Mouse (Mus musculus): ENCODE data around the gene P2rx7. TPM values are rescaled to one million over a fixed set of nuclear protein-coding genes. Genes with fewer than 3 reads are reported as not detected.

P2rx7 gene
- total and polyA plus RNA-seq, 2 experiments from 2014 or later, result 2.7 to 6.0 TPM

GRCm38 (mm10) chr5:122635228-122635627 lies 8.5 kb upstream of the P2rx7 start:
- no peaks in the 10 kb centered on the region for H3K9me3 ChIP-seq (ENCODE audit: low read length)
- no peaks in the 10 kb centered on the region for H3K27me3 ChIP-seq (ENCODE audit: insufficient read depth, low read length)
- H3K4me3 ChIP-seq (ENCODE audit: low read depth, low read length), result no peak overlapping the region
- H3K36me3 ChIP-seq (ENCODE audit: insufficient read depth), result no peaks in the 10 kb centered on the region
- no peak for DNase-seq
- H3K9ac ChIP-seq, result no peak overlapping the region
- ATAC-seq, result no peak
- WGBS, result 82% methylated on average over 8 of the region's 8 CpGs
- no peaks in the 10 kb centered on the region for H3K4me1 ChIP-seq (ENCODE audit: insufficient read depth)
- H3K4me2 ChIP-seq (ENCODE audit: low read depth), result no peak overlapping the region
- TF ChIP-seq CTCF (IDR thresholded peaks at IDR 0.05; ENCODE audit: low read depth), result no peak
- H3K27ac ChIP-seq (ENCODE audit: low read depth, low read length), result no peak overlapping the region

DNA sequence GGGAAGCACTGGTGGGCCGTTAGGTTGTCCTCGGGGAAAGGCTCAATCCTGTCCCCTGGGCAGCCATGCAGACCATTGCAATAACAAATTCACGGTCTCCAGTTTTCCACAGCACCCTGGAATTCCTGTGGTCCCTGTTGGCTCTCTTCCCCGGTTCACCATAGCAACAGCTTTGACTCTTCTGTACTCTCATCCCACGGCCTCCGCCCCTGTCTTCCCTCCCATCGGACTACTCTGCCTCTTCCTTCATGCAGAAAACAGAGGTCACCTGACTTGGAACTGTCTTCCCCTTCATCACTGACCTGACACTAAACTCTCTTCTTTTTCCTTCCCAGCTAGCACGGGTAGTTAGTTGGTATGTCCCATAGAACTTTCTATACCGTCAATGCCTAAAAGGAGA lies 7.4 kb upstream of the P2rx7 start:
- ATAC-seq (no peak), DNase-seq (no peak)
- no peak for TF ChIP-seq CTCF (IDR thresholded peaks at IDR 0.05; ENCODE audit: low read depth)

DNA sequence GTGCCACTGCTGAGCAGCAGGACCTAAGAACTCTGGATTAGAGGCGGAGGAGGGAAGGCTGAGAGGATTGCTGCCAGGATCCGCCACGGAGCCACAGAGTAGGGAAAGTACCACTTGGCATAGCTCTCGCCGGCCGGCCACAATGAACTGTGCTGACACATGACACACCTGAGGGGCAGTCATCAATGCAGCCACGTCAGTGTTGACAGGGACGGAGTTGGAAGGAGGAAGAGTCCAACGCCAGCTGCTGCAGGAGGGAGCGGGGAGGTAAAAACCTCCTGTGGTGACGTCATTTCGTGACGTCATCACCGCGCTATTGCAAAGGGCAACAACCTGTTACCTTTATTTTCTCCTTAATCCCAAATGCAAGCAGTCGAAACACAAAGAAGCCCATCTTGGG lies 6.8 kb upstream of the P2rx7 start:
- H3K36me3 ChIP-seq (ENCODE audit: insufficient read depth), result no peaks in the 10 kb centered on the region
- WGBS, result 32% methylated on average over 16 of the region's 16 CpGs
- no peak overlapping the region for H3K9ac ChIP-seq
- H3K4me2 ChIP-seq (ENCODE audit: low read depth), result peak overlapping the region; percentile 41
- ATAC-seq (no peak), DNase-seq (peak; percentile 32)
- no peak overlapping the region for H3K27ac ChIP-seq (ENCODE audit: low read depth, low read length)
- H3K27me3 ChIP-seq (ENCODE audit: insufficient read depth, low read length), result no peaks in the 10 kb centered on the region
- TF ChIP-seq CTCF (IDR thresholded peaks at IDR 0.05; ENCODE audit: low read depth), result no peak
- H3K9me3 ChIP-seq (ENCODE audit: low read length), result no peaks in the 10 kb centered on the region
- H3K4me1 ChIP-seq (ENCODE audit: insufficient read depth), result no peaks in the 10 kb centered on the region
- H3K4me3 ChIP-seq (ENCODE audit: low read depth, low read length), result peak overlapping the region; percentile 12; the same call in 1 of the 2 replicates

More for the DNA sequence above, 7.4 kb upstream of the P2rx7 start:
- no peak overlapping the region for H3K4me3 ChIP-seq (ENCODE audit: low read depth, low read length)
- 70% methylated on average over 9 of the region's 9 CpGs for WGBS
- H3K9me3 ChIP-seq (ENCODE audit: low read length), result no peaks in the 10 kb centered on the region
- no peak overlapping the region for H3K9ac ChIP-seq
- no peak overlapping the region for H3K4me2 ChIP-seq (ENCODE audit: low read depth)
- H3K4me1 ChIP-seq (ENCODE audit: insufficient read depth), result no peaks in the 10 kb centered on the region
- H3K36me3 ChIP-seq (ENCODE audit: insufficient read depth), result no peaks in the 10 kb centered on the region
- H3K27ac ChIP-seq (ENCODE audit: low read depth, low read length), result no peak overlapping the region
- H3K27me3 ChIP-seq (ENCODE audit: insufficient read depth, low read length), result no peaks in the 10 kb centered on the region

DNA sequence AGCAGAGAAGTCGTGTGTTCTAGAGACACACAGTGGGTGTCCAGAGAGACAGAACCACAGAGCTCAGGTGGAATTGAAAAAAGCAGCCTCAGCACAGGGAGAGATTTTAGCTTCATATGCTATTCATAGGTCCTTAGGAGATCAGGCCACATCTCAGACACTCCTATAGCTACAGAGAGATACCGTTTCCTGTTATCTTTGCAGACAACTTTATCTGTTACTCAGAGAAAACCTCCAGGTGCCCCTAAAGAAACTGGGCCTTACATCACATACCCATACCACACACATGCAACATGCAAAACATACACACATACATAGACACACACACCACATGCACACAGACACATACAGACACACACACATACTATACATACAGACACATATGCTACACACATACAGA lies 5.4 kb upstream of the P2rx7 start:
- Histone ChIP-seq H3K4me3 (ENCODE audit: low read depth, low read length) (no peak overlapping the region), H3K27me3 (ENCODE audit: insufficient read depth, low read length) (no peaks in the 10 kb centered on the region), H3K4me1 (ENCODE audit: insufficient read depth) (no peaks in the 10 kb centered on the region), H3K27ac (ENCODE audit: low read depth, low read length) (no peak overlapping the region), H3K9me3 (ENCODE audit: low read length) (no peaks in the 10 kb centered on the region), H3K36me3 (ENCODE audit: insufficient read depth) (no peaks in the 10 kb centered on the region), H3K4me2 (ENCODE audit: low read depth) (no peak overlapping the region), H3K9ac (no peak overlapping the region)
- no peak for DNase-seq
- TF ChIP-seq CTCF (IDR thresholded peaks at IDR 0.05; ENCODE audit: low read depth), result no peak
- 76% methylated on average over 2 of the region's 2 CpGs for WGBS
- ATAC-seq, result no peak

DNA sequence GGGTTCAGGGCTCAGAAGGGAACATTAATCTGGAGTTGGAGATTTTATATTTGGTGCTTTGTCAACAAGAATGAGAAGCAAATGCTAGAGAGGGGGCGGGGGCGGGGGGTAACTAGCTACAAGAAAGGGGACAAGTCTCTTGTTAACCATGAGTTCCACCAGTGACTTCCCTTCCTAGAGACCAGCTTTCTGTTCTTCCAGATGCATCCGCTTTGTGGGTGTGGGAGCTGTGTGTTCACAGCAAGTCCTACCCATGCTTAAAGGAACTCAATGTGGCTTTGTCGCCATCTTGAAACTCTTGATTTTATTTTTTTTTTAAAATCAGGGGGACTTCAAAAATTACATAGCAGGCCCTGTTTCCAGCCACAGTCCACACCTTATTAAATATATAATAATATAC lies 4.2 kb upstream of the P2rx7 start:
- H3K27ac ChIP-seq (ENCODE audit: low read depth, low read length), result no peak overlapping the region
- no peak overlapping the region for H3K4me2 ChIP-seq (ENCODE audit: low read depth)
- no peaks in the 10 kb centered on the region for H3K36me3 ChIP-seq (ENCODE audit: insufficient read depth)
- no peak for TF ChIP-seq CTCF (IDR thresholded peaks at IDR 0.05; ENCODE audit: low read depth)
- no peaks in the 10 kb centered on the region for H3K9me3 ChIP-seq (ENCODE audit: low read length)
- ATAC-seq (no peak), DNase-seq (no peak)
- no peak overlapping the region for H3K9ac ChIP-seq
- no peaks in the 10 kb centered on the region for H3K27me3 ChIP-seq (ENCODE audit: insufficient read depth, low read length)
- no peak overlapping the region for H3K4me3 ChIP-seq (ENCODE audit: low read depth, low read length)
- H3K4me1 ChIP-seq (ENCODE audit: insufficient read depth), result no peaks in the 10 kb centered on the region
- 97% methylated on average over 4 of the region's 4 CpGs for WGBS

GRCm38 (mm10) chr5:122639986-122640385 lies 3.7 kb upstream of the P2rx7 start:
- Histone ChIP-seq H3K27me3 (ENCODE audit: insufficient read depth, low read length) (no peaks in the 10 kb centered on the region), H3K4me2 (ENCODE audit: low read depth) (no peak overlapping the region), H3K4me1 (ENCODE audit: insufficient read depth) (no peaks in the 10 kb centered on the region), H3K9me3 (ENCODE audit: low read length) (no peaks in the 10 kb centered on the region), H3K9ac (no peak overlapping the region), H3K4me3 (ENCODE audit: low read depth, low read length) (no peak overlapping the region), H3K36me3 (ENCODE audit: insufficient read depth) (no peaks in the 10 kb centered on the region), H3K27ac (ENCODE audit: low read depth, low read length) (no peak overlapping the region)
- 84% methylated on average over 5 of the region's 5 CpGs for WGBS
- no peak for DNase-seq
- TF ChIP-seq CTCF (IDR thresholded peaks at IDR 0.05; ENCODE audit: low read depth), result no peak
- no peak for ATAC-seq

DNA sequence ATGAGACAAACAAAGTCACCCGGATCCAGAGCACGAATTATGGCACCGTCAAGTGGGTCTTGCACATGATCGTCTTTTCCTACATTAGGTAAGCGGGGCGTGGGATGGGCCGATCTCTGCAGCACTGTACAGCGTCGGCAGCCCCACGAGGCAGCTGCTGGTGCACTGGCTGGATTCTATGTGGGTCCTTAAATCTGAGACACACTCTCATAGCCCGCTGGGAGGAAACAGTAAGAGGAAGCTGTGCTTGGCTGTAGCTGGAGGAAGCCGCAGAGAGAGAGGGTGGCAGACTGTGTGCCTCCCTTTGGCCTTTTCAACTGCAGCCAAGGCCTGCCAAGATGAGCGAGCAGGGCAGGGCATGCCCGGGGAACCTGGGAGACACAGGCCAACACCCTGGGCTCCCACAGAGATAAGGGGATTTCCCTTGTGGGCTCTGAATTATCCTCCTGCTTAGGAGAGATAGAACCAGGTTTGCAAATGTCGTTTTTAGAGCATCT lies 448 bp downstream of the P2rx7 start:
- TF ChIP-seq CTCF (IDR thresholded peaks at IDR 0.05; ENCODE audit: low read depth), result no peak
- peak overlapping the region; percentile 5; the same call in 1 of the 2 replicates for H3K4me2 ChIP-seq (ENCODE audit: low read depth)
- no peaks in the 10 kb centered on the region for H3K4me1 ChIP-seq (ENCODE audit: insufficient read depth)
- H3K9me3 ChIP-seq (ENCODE audit: low read length), result no peaks in the 10 kb centered on the region
- WGBS, result 69% methylated on average over 15 of the region's 15 CpGs
- DNase-seq (no peak), ATAC-seq (peak; percentile 27; the same call in 1 of the 2 replicates)
- H3K27me3 ChIP-seq (ENCODE audit: insufficient read depth, low read length), result no peaks in the 10 kb centered on the region
- H3K36me3 ChIP-seq (ENCODE audit: insufficient read depth), result no peaks in the 10 kb centered on the region
- H3K27ac ChIP-seq (ENCODE audit: low read depth, low read length), result no peak overlapping the region
- H3K9ac ChIP-seq, result no peak overlapping the region
- H3K4me3 ChIP-seq (ENCODE audit: low read depth, low read length), result no peak overlapping the region

Measured in forebrain, postnatal 0 days (tissue).